Mouse (Mus musculus) bone marrow, adult 2 months (tissue): ENCODE results near the gene Hps4. TPM values are rescaled to one million over a fixed set of nuclear protein-coding genes. Genes with fewer than 3 reads are reported as not detected.
"Not testable (repeated sequence)": the region's sequence is repeated elsewhere in the genome, so short reads cannot be mapped to it uniquely, and the experiment has no call there.

Experiments
- H3K27ac ChIP-seq: fragments of 200-500 bp; 2 replicates; pipeline ENCODE4 v1.5.1; 2012; ENCODE audit warnings: low read depth, mild to moderate bottlenecking, control low read depth, inconsistent platforms, low read length; ENCODE audit not compliant: control insufficient read depth, poor library complexity, insufficient read depth
- H3K4me1 ChIP-seq: fragments of 200-500 bp; 2 replicates; pipeline ENCODE4 v1.6.1; 2011; ENCODE audit warnings: low read length; ENCODE audit not compliant: control insufficient read depth, insufficient read depth
- H3K4me3 ChIP-seq: fragments of 200-500 bp; replicated peaks from 2 replicates; pipeline ENCODE3; 2011; ENCODE audit warnings: mild to moderate bottlenecking, low read depth, low read length, control low read depth; ENCODE audit not compliant: control insufficient read depth
- CTCF ChIP-seq: fragments of 200-500 bp; IDR thresholded peaks from 2 replicates; pipeline ENCODE4 v1.5.1; 2011; ENCODE audit warnings: low read length, control low read depth; ENCODE audit not compliant: control insufficient read depth, insufficient read depth
- POLR2A ChIP-seq: fragments of 200-500 bp; IDR thresholded peaks from 2 replicates; pipeline ENCODE4 v1.6.1; 2011; ENCODE audit warnings: low read depth, mild to moderate bottlenecking, control low read depth, low read length, borderline replicate concordance; ENCODE audit not compliant: control insufficient read depth
- WGBS: fragments of 180-500 bp; shearing (Covaris S2); methylation state at CpG from one replicate; pipeline ENCODE4 v1.1.7; 2018; 5-methylcytosine and 5-hydroxymethylcytosine counted together
- polyA plus RNA-seq: library from polyadenylated mRNA; stranded (reverse); fragments of >200 nt; gene quantifications from 2 replicates; pipeline ENCODE4 v1.2.4, GENCODE M21; 2011; ENCODE audit warnings: low replicate concordance; ENCODE audit not compliant: missing spikeins, insufficient read depth, insufficient read length

Hps4 gene
- polyA plus RNA-seq, 1 experiment: 42.4 TPM

DNA sequence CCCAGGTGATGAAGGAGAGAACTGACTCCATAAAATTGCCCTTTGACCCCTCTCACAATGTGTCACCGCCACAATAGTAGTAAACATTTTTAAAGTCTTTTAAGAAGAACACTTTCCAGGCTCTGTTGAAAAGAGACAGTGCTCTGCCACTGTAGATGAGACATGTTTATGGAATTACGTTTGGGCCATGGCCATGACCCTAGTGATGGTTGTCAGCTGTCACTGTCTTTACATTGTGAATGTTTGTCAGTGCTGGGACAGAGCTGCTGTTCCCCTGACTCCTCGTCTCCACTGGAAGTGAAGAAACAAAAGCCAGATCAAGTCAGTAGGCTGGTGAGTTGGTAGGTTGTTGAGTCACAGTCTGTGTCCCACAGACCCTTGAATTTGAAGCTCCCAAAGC is 59.6 kb downstream of the Hps4 start:
- Histone ChIP-seq H3K4me3 (no peak overlapping the region), H3K27ac (no peak overlapping the region), H3K4me1 (no peaks in the 10 kb centered on the region; the same call in 1 of the 2 replicates)
- whole genome bisulfite sequencing: 71% methylated on average over 3 of the region's 3 CpGs
- TF ChIP-seq CTCF (no peak), POLR2A (no peak)

GRCm38 (mm10) chr5:112406017-112406416 is 63.1 kb downstream of the Hps4 start:
- no peaks in the 10 kb centered on the region; the same call in 1 of the 2 replicates for H3K4me1 ChIP-seq
- no peak overlapping the region for H3K4me3 ChIP-seq
- no peak overlapping the region for H3K27ac ChIP-seq
- 34% methylated on average over 3 of the region's 3 CpGs for WGBS
- TF ChIP-seq POLR2A (no peak), CTCF (no peak)

DNA sequence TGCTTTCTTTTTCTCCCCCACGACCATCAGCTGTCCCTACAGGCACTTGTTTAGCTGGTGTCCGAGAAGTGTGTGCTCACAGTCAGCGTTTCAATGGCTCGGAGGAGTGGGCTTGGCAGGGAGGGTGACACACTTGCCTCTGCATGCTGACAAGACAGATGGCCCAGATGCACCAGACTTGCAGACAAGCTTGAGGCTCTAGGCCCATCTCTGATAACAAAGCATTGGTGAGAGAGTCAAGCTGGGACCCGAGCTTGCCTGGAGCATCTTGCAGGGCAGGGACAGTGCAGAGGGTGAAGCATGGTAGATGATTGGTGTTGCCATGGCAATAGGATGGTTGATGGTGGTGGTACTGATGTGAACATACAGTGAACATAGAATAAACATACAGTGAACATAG is 66.4 kb downstream of the Hps4 start:
- no peak for TF ChIP-seq CTCF
- TF ChIP-seq POLR2A: no peak
- no peak overlapping the region for H3K27ac ChIP-seq
- WGBS: 60% methylated on average over 5 of the region's 5 CpGs
- no peaks in the 10 kb centered on the region for H3K4me1 ChIP-seq
- H3K4me3 ChIP-seq: no peak overlapping the region

DNA sequence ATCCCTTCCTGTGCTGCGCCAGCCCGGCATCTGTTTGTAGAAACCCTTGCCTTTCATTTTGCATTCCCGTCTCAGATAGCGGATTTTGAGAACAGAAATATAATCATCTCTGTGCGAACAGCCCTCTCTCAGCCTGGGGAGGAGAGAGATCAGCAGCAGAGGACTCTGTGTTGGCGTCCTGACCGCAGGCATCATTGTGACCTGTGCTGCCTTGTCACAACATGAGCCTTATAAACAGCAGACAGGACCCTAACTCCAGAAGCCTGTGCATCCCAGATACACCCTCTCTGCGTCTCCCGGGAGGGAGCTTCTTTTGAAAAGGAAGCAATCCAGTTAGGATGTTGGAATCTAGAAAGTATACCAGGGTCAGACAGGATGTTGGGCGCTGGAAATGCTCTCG is 68.2 kb downstream of the Hps4 start:
- Histone ChIP-seq H3K4me1 (no peaks in the 10 kb centered on the region), H3K4me3 (no peak overlapping the region), H3K27ac (no peak overlapping the region)
- TF ChIP-seq POLR2A (no peak), CTCF (no peak)
- 46% methylated on average over 11 of the region's 11 CpGs for WGBS

- Histone ChIP-seq H3K27ac (no peak overlapping the region), H3K4me3 (no peak overlapping the region), H3K4me1 (no peaks in the 10 kb centered on the region)
- TF ChIP-seq CTCF (no peak), POLR2A (no peak)
- 21% methylated on average over 19 of the region's 19 CpGs for WGBS
Observed at GRCm38 (mm10) chr5:112411514-112412335, 68.8 kb downstream of the Hps4 start.

DNA sequence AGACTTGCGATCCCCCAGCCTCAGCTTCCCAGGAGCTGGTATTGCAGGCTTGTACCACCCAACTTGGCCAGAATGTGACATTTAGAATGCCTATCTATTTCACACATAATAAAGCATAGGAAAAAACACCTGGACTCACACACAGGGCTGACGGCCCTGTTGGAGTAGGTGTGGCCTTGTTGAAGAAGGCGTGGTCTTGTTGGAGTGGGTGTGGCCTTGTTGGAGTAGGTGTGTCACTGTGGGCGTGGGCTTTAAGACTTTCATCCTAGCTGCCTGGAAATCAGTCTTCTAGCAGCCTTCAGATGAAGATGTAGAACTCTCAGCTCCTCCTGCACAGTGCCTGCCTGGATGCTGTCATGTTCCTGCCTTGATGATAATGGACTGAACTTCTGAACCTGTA is 69.9 kb downstream of the Hps4 start:
- 70% methylated on average over 4 of the region's 4 CpGs for WGBS

DNA sequence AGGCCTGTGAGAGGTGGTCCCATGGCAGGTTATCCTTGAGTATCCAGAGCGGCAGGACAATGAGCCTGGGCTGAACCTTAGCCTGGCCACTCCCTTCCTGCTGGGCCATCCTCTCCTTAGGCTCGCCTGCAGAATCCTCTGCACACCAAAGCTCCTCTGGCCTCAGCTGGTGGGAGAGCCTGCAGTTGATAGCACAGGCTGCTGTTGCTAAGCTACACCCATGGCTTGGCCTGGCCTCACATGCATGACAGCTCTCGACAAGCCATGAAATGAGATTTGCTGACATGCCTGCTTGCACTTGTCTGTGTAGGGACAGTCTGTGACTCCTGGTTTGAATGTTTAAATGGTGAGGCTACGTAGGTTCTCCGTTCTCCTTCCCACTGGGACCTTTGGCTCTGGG is 73.8 kb downstream of the Hps4 start:
- TF ChIP-seq POLR2A (no peak), CTCF (no peak)
- H3K4me3 ChIP-seq: no peak overlapping the region
- no peak overlapping the region for H3K27ac ChIP-seq
- H3K4me1 ChIP-seq: no peaks in the 10 kb centered on the region
- 72% methylated on average over 5 of the region's 5 CpGs for WGBS

More for the DNA sequence above, 69.9 kb downstream of the Hps4 start:
- not testable (repeated sequence) for H3K4me3 ChIP-seq, H3K4me1 ChIP-seq, H3K27ac ChIP-seq

- H3K4me3 ChIP-seq: no peak overlapping the region
- H3K27ac ChIP-seq: no peak overlapping the region
- TF ChIP-seq POLR2A (no peak), CTCF (no peak)
- 60% methylated on average over 4 of the region's 4 CpGs for WGBS
- no peaks in the 10 kb centered on the region for H3K4me1 ChIP-seq
Observed at GRCm38 (mm10) chr5:112418023-112418422, 75.1 kb downstream of the Hps4 start.

DNA sequence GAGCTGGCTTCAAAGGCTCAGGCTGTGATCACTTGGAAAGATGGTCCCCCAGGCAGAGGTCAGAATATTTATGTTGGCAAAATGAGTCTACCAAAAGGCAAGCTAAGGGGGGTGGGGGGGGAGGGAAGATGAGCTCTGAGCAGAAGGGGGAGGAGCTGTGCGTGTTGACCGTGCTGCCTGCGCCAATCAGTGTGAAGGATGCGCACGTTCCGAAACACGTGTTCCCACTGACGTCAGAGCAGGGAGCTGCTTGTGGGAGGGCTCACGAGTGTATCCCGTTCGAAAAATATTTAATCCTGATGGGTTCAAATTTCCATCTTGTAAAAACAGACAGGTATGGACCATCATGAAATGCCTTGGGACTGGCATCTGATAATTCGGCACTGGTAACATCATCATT is 76.7 kb downstream of the Hps4 start:
- 44% methylated on average over 12 of the region's 12 CpGs for WGBS

More for the DNA sequence above, 76.7 kb downstream of the Hps4 start:
- no peak overlapping the region for H3K27ac ChIP-seq
- no peak for TF ChIP-seq CTCF
- TF ChIP-seq POLR2A: no peak
- H3K4me3 ChIP-seq: no peak overlapping the region
- no peaks in the 10 kb centered on the region for H3K4me1 ChIP-seq
